Mouse (Mus musculus): Measurements from ENCODE around the gene Rasgrp4. TPM values are rescaled to one million over a fixed set of nuclear protein-coding genes. Genes with fewer than 3 reads are reported as not detected.

Rasgrp4 gene
- polyA plus RNA-seq, 1 experiment: 0.31 TPM

- H3K27me3 ChIP-seq (ENCODE audit: control insufficient read depth, insufficient read depth, low read length): no peaks in the 10 kb centered on the region
- H3K4me3 ChIP-seq (ENCODE audit: control insufficient read depth, low read depth, low read length): peak overlapping the region; percentile 96
- TF ChIP-seq POLR2A (IDR thresholded peaks at IDR 0.05; ENCODE audit: control insufficient read depth, low read depth, low read length): no peak; the same call in 1 of the 2 replicates
- TF ChIP-seq CTCF (IDR thresholded peaks at IDR 0.05; ENCODE audit: control insufficient read depth, insufficient read depth, insufficient replicate concordance, low read depth, low read length): no peak
- peaks cover 46% of the 10 kb centered on the region for H3K4me1 ChIP-seq (ENCODE audit: control insufficient read depth, insufficient read depth, low read length)
- H3K27ac ChIP-seq (ENCODE audit: control insufficient read depth, insufficient read depth, low read depth, low read length): peak overlapping the region; percentile 50
- H3K36me3 ChIP-seq (ENCODE audit: control insufficient read depth, insufficient read depth, low read length): no peaks in the 10 kb centered on the region
Observed at GRCm38 (mm10) chr7:29169231-29170065, 34.8 kb downstream of the Rasgrp4 start.

DNA sequence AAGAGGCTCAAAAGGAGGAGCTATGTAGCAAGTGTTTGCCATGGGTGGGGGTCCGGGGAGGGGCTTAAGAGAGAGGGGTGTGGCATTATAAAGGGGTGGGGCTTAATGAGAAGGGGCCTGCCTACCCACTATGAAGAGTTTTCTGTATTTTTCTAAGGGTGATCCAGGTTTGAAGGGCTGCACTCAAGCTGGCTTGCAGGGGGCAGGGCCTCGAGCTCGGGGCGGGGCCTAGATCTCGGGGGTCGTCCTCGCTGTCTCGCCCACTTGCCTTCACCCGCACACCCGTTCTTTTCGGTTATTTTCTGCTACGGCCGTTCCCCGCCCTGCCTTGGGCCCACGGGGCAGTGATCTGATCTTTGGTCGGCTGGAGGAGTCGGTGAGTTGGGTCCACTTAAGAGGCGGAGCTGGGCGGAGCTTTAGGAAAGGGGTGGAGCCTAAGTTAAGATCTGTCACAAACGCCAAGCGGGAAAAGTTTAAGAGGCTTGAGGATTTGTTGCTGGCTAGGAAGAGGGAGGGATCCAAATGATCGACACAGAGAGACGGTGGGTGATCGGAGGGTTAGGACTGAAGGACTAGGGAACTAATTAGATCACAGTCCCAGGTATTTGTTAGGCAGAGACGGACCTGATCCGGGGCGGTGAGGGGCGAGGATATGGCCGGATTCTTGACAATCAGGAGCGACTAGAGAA lies 35.6 kb downstream of the Rasgrp4 start, which contains the start of the genes Ggn and Spred3:
Ggn (plus strand) TSS at position 145 of the 689 bp plus-strand sequence.
Spred3 (minus strand) TSS at position 346 of the 689 bp plus-strand sequence.
- H3K36me3 ChIP-seq (ENCODE audit: control insufficient read depth, insufficient read depth, low read length): no peaks in the 10 kb centered on the region
- peaks cover 46% of the 10 kb centered on the region for H3K4me1 ChIP-seq (ENCODE audit: control insufficient read depth, insufficient read depth, low read length)
- no peaks in the 10 kb centered on the region for H3K27me3 ChIP-seq (ENCODE audit: control insufficient read depth, insufficient read depth, low read length)
- H3K27ac ChIP-seq (ENCODE audit: control insufficient read depth, insufficient read depth, low read depth, low read length): peak within 1 kb of the TSS; percentile 92
- peak within 1 kb of the TSS; percentile 96 for H3K4me3 ChIP-seq (ENCODE audit: control insufficient read depth, low read depth, low read length)
- TF ChIP-seq CTCF (IDR thresholded peaks at IDR 0.05; ENCODE audit: control insufficient read depth, insufficient read depth, insufficient replicate concordance, low read depth, low read length) (no peak), POLR2A (IDR thresholded peaks at IDR 0.05; ENCODE audit: control insufficient read depth, low read depth, low read length) (peak; percentile 49; the same call in 1 of the 2 replicates)

- H3K36me3 ChIP-seq (ENCODE audit: control insufficient read depth, insufficient read depth, low read length): no peaks in the 10 kb centered on the region
- peaks cover 46% of the 10 kb centered on the region for H3K4me1 ChIP-seq (ENCODE audit: control insufficient read depth, insufficient read depth, low read length)
- peak overlapping the region; percentile 96 for H3K4me3 ChIP-seq (ENCODE audit: control insufficient read depth, low read depth, low read length)
- no peaks in the 10 kb centered on the region for H3K27me3 ChIP-seq (ENCODE audit: control insufficient read depth, insufficient read depth, low read length)
- peak overlapping the region; percentile 92 for H3K27ac ChIP-seq (ENCODE audit: control insufficient read depth, insufficient read depth, low read depth, low read length)
- no peak for TF ChIP-seq CTCF (IDR thresholded peaks at IDR 0.05; ENCODE audit: control insufficient read depth, insufficient read depth, insufficient replicate concordance, low read depth, low read length)
- peak; percentile 7; the same call in 1 of the 2 replicates for TF ChIP-seq POLR2A (IDR thresholded peaks at IDR 0.05; ENCODE audit: control insufficient read depth, low read depth, low read length)
Observed at GRCm38 (mm10) chr7:29170755-29171561, 36.3 kb downstream of the Rasgrp4 start.

GRCm38 (mm10) chr7:29171562-29172097 lies 37.0 kb downstream of the Rasgrp4 start:
- TF ChIP-seq CTCF (IDR thresholded peaks at IDR 0.05; ENCODE audit: control insufficient read depth, insufficient read depth, insufficient replicate concordance, low read depth, low read length): no peak
- no peak for TF ChIP-seq POLR2A (IDR thresholded peaks at IDR 0.05; ENCODE audit: control insufficient read depth, low read depth, low read length)
- no peaks in the 10 kb centered on the region for H3K27me3 ChIP-seq (ENCODE audit: control insufficient read depth, insufficient read depth, low read length)
- peak overlapping the region; percentile 47 for H3K27ac ChIP-seq (ENCODE audit: control insufficient read depth, insufficient read depth, low read depth, low read length)
- H3K4me1 ChIP-seq (ENCODE audit: control insufficient read depth, insufficient read depth, low read length): peaks cover 46% of the 10 kb centered on the region
- no peaks in the 10 kb centered on the region for H3K36me3 ChIP-seq (ENCODE audit: control insufficient read depth, insufficient read depth, low read length)
- peak overlapping the region; percentile 96 for H3K4me3 ChIP-seq (ENCODE audit: control insufficient read depth, low read depth, low read length)

DNA sequence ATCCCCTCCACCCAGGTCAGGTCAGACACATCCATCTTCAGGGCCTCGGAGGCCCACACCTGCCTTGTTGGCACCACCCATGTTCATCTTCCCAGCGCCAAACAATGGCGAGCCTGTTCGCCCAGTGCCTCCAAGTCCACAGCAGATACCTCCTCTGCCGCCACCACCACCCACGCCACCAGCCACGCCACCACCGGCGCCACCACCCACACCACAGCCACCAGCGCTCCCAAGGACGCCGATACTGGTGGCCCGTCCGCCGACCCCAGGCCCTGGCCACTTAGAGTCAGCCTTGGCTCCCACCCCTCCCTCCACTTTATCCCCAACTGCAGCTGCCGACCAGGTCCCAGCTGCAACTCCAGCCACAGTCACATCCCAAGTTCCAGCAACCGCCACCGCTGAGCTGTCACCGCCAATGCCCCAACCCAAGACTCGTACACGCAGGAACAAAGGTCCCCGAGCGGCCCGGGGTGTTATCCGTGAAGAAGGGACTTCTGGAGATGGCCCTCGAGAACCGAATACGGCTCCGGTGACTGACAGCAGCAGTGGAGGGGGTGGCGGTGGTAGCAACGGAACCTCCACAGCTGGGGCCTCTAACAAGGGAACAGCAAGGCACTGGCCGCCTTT lies 37.9 kb downstream of the Rasgrp4 start:
- Histone ChIP-seq H3K4me3 (ENCODE audit: control insufficient read depth, low read depth, low read length) (peak overlapping the region; percentile 96), H3K27me3 (ENCODE audit: control insufficient read depth, insufficient read depth, low read length) (no peaks in the 10 kb centered on the region), H3K27ac (ENCODE audit: control insufficient read depth, insufficient read depth, low read depth, low read length) (peak overlapping the region; percentile 47), H3K4me1 (ENCODE audit: control insufficient read depth, insufficient read depth, low read length) (peaks cover 43% of the 10 kb centered on the region), H3K36me3 (ENCODE audit: control insufficient read depth, insufficient read depth, low read length) (no peaks in the 10 kb centered on the region; the same call in 1 of the 2 replicates)
- no peak for TF ChIP-seq POLR2A (IDR thresholded peaks at IDR 0.05; ENCODE audit: control insufficient read depth, low read depth, low read length)
- no peak for TF ChIP-seq CTCF (IDR thresholded peaks at IDR 0.05; ENCODE audit: control insufficient read depth, insufficient read depth, insufficient replicate concordance, low read depth, low read length)

DNA sequence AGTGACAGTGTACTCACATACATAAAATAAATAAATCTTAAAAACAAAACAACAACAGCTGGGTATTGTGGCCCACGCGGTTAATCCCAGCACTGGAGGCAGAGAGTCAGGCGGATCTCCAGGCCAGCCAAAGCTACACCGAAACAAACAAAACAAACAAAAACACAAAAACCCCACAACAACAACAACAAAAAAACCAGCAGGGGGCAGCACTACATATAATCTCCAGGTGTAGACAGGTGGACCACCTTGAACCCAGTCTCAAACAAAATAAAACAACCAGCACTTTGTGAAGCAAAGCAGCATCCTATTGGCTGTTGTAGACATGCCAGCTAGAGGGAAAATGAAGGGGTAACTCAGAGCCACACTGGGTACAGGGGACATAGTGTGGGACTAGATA lies 43.5 kb downstream of the Rasgrp4 start:
- peak overlapping the region; percentile 100; the same call in 1 of the 2 replicates for H3K4me3 ChIP-seq (ENCODE audit: control insufficient read depth, low read depth, low read length)
- no peaks in the 10 kb centered on the region for H3K27me3 ChIP-seq (ENCODE audit: control insufficient read depth, insufficient read depth, low read length)
- H3K4me1 ChIP-seq (ENCODE audit: control insufficient read depth, insufficient read depth, low read length): peaks cover 7% of the 10 kb centered on the region
- no peak for TF ChIP-seq CTCF (IDR thresholded peaks at IDR 0.05; ENCODE audit: control insufficient read depth, insufficient read depth, insufficient replicate concordance, low read depth, low read length)
- no peak overlapping the region for H3K27ac ChIP-seq (ENCODE audit: control insufficient read depth, insufficient read depth, low read depth, low read length)
- H3K36me3 ChIP-seq (ENCODE audit: control insufficient read depth, insufficient read depth, low read length): no peaks in the 10 kb centered on the region; the same call in none of the 2 replicates
